Mouse (Mus musculus): ENCODE results near the gene Rps6ka2.

DNA sequence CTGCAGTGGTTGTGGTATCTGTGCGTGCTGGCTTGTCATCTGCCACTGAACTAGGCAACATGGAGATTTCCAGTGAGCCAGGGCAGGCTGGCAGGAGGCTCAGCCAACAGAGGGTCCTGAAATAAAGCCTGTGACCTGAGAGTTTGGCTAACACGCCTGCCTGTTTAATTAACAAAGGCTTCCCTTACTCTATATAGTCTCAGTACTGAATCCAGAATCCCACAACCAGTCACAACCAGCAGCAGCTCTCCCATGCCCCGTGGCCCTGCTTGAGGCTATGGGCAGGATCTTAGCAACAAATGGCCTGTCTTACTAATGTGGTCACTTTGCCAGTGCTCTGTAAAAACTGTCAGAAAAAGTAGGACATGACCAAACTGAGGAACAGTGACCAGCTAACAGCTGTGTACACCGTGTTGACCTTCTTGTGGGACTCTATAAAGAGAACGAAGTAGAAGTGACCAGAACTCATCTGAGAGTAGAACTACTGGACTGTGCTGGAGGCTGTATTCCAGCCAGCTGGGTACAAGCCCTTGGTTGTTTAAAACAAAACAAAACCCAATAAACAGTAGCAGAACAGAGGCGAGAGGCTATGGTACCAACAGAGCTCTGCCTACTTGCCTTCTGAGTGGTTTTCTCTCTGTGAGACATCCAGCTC lies 18.3 kb upstream of the Rps6ka2 start:
- TF ChIP-seq POLR2A (IDR thresholded peaks at IDR 0.05; ENCODE audit: low read depth, low read length) (no peak), CTCF (IDR thresholded peaks at IDR 0.05; ENCODE audit: extremely low read depth, insufficient read depth, insufficient read length, insufficient replicate concordance) (no peak)

All from spleen, adult 2 months (tissue).